Mouse (Mus musculus): ENCODE measurements around the gene Mecom.

Mecom gene

GRCm38 (mm10) chr3:30513314-30513997 lies 34.4 kb downstream of the Mecom start:
- no peak for DNase-seq

GRCm38 (mm10) chr3:30512459-30513030 lies 35.3 kb downstream of the Mecom start:
- DNase-seq, result no peak

GRCm38 (mm10) chr3:30511796-30512195 lies 36.0 kb downstream of the Mecom start:
- no peak for DNase-seq

- DNase-seq, result no peak
Measured at GRCm38 (mm10) chr3:30511062-30511640, 36.7 kb downstream of the Mecom start.

- no peak for DNase-seq
Measured at GRCm38 (mm10) chr3:30510646-30511045, 37.2 kb downstream of the Mecom start.

- DNase-seq, result peak in 1 of 2 experiments; percentile 13
Measured at GRCm38 (mm10) chr3:30510105-30510504, 37.7 kb downstream of the Mecom start.

GRCm38 (mm10) chr3:30508930-30509910 lies 38.6 kb downstream of the Mecom start:
- DNase-seq, result no peak

GRCm38 (mm10) chr3:30508296-30508929 lies 39.4 kb downstream of the Mecom start:
- DNase-seq, result peak; percentile 8 to 34

GRCm38 (mm10) chr3:30507576-30508295 lies 40.1 kb downstream of the Mecom start:
- DNase-seq, result peak in 1 of 2 experiments; percentile 24

GRCm38 (mm10) chr3:30507028-30507575 lies 40.7 kb downstream of the Mecom start:
- peak in 1 of 2 experiments; percentile 27 for DNase-seq

GRCm38 (mm10) chr3:30506329-30507027 lies 41.3 kb downstream of the Mecom start:
- DNase-seq, result no peak

GRCm38 (mm10) chr3:30505741-30506251 lies 42.0 kb downstream of the Mecom start:
- DNase-seq, result no peak

- DNase-seq, result no peak
Measured at GRCm38 (mm10) chr3:30504561-30504960, 43.2 kb downstream of the Mecom start.

GRCm38 (mm10) chr3:30503821-30504220 lies 44.0 kb downstream of the Mecom start:
- DNase-seq, result no peak

- no peak for DNase-seq
Measured at GRCm38 (mm10) chr3:30498202-30498828, 49.5 kb downstream of the Mecom start.

GRCm38 (mm10) chr3:30494371-30494770 lies 53.4 kb downstream of the Mecom start:
- no peak for DNase-seq

- DNase-seq, result no peak
Measured at GRCm38 (mm10) chr3:30488808-30489207, 59.0 kb downstream of the Mecom start.

GRCm38 (mm10) chr3:30486422-30486821 lies 61.4 kb downstream of the Mecom start:
- no peak for DNase-seq

- no peak for DNase-seq
Measured at GRCm38 (mm10) chr3:30483006-30483684, 64.7 kb downstream of the Mecom start.

- no peak for DNase-seq
Measured at GRCm38 (mm10) chr3:30481682-30482081, 66.1 kb downstream of the Mecom start.
